Mouse (Mus musculus): Measurements from ENCODE around the gene Gsn.

GRCm38 (mm10) chr2:35338707-35339106 lies 82.5 kb downstream of the Gsn start:
- TF ChIP-seq CTCF (IDR thresholded peaks at IDR 0.05; ENCODE audit: low read depth) (no peak), EP300 (IDR thresholded peaks at IDR 0.05; ENCODE audit: low read depth) (no peak)

Data from liver, postnatal 0 days (tissue).